Comparison of ENCODE assay signal across 22 mouse cellular contexts in the genomic region with DNA sequence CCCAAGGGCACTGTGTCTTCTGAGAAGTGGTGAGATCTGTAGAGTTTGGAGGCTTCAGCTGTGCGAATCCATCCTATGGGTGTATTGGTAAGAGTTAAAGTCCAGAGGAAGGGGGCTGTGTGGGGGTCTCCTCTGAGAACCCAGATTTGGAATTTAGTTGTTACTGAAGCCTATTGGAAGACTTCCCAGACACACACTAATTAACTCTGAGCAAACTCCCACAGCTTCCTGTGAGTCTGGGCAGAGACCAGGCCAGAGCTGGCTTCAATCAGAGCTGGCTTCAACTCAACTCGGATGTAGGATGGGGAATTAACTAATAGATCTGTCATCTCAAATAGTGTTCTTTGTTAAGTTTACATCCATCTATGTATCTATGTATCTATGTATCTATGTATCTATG. TPM values are rescaled to one million over a fixed set of nuclear protein-coding genes. Genes with fewer than 3 reads are reported as not detected.
A peak's percentile ranks its signal among the peaks of the same experiment; 100 is the strongest.
DNase-seq lines count a peak whose midpoint lies in the region; ATAC-seq and TF ChIP-seq lines count a peak whose summit lies in the region.
"Had no signal": no experiment of that assay in that cellular context is flagged by ENCODE, and none has a peak within 500 bp of the region (broad histone marks: within the 10 kb centered on the region; RNA-seq: fewer than 3 reads in every experiment).

No protein-coding gene starts in this region.

- no peak overlapping the region for H3K9ac ChIP-seq in forebrain, embryonic 14.5 days (ENCODE audit: low read length)
- H3K9ac ChIP-seq in forebrain, embryonic 11.5 days (ENCODE audit: low read length), result no peak overlapping the region
- no peak overlapping the region for H3K9ac ChIP-seq in kidney, embryonic 14.5 days (ENCODE audit: low read depth, low read length)
- no peak overlapping the region for H3K9ac ChIP-seq in limb, embryonic 14.5 days (ENCODE audit: low read depth, low read length, severe bottlenecking)
- H3K9ac ChIP-seq: limb, embryonic 15.5 days; liver, postnatal 0 days; stomach, embryonic 15.5 days had no signal

- ATAC-seq in forebrain, embryonic 14.5 days, result no peak
- ATAC-seq in forebrain, embryonic 11.5 days (replicated peaks; ENCODE audit: low FRiP score), result no peak
- no peak for ATAC-seq in kidney, embryonic 14.5 days (ENCODE audit: low FRiP score, low TSS enrichment)
- no peak for ATAC-seq in limb, embryonic 14.5 days (ENCODE audit: low FRiP score, low read depth)
- ATAC-seq: forebrain, embryonic 16.5 days; liver, postnatal 0 days had no signal

- H3K36me3 ChIP-seq in forebrain, embryonic 14.5 days (ENCODE audit: control insufficient read depth, insufficient read depth, low read length), result no peaks in the 10 kb centered on the region
- no peaks in the 10 kb centered on the region for H3K36me3 ChIP-seq in forebrain, embryonic 11.5 days (ENCODE audit: control insufficient read depth, insufficient read depth, low read length)
- no peaks in the 10 kb centered on the region for H3K36me3 ChIP-seq in kidney, embryonic 14.5 days (ENCODE audit: control insufficient read depth, insufficient read depth, low read length)
- no peaks in the 10 kb centered on the region for H3K36me3 ChIP-seq in limb, embryonic 14.5 days (ENCODE audit: control insufficient read depth, insufficient read depth, low read length)
- H3K36me3 ChIP-seq in limb, embryonic 10.5 days, result no peaks in the 10 kb centered on the region
- H3K36me3 ChIP-seq: G1E; limb, embryonic 15.5 days; stomach, embryonic 15.5 days had no signal

- peak; percentile 15 for DNase-seq in forebrain, embryonic 14.5 days (ENCODE audit: low spot score)
- DNase-seq in forebrain, embryonic 11.5 days (ENCODE audit: low spot score), result no peak
- peak; percentile 28 to 48 for DNase-seq in kidney, postnatal 36 days
- DNase-seq in limb, embryonic 14.5 days (ENCODE audit: low spot score), result peak; percentile 59
- no peak for DNase-seq in limb, embryonic 10.5 days (ENCODE audit: low spot score)
- DNase-seq in adipocyte (ENCODE audit: low spot score), result peak; percentile 61
- no peak for DNase-seq in ovary, adult 18-20 months (ENCODE audit: low spot score)
- DNase-seq: adrenal gland, postnatal 36 days; cerebellum, adult 2 months; gastrocnemius, adult 2 months; heart, postnatal 10 days; liver, postnatal 0 days; lung, postnatal 4 days; retina, postnatal 1 day; thymus, adult 18-20 months had no signal

- H3K27ac ChIP-seq in forebrain, embryonic 14.5 days (ENCODE audit: low read depth, low read length), result no peak overlapping the region
- H3K27ac ChIP-seq in forebrain, embryonic 11.5 days (ENCODE audit: low read depth, low read length), result no peak overlapping the region
- no peak overlapping the region for H3K27ac ChIP-seq in kidney, embryonic 14.5 days (ENCODE audit: low read depth, low read length)
- H3K27ac ChIP-seq in limb, embryonic 14.5 days (replicated peaks; ENCODE audit: low read depth, low read length), result no peak overlapping the region
- H3K27ac ChIP-seq in limb, embryonic 10.5 days, result no peak overlapping the region
- H3K27ac ChIP-seq: gastrocnemius, adult 2 months; limb, embryonic 15.5 days; stomach, embryonic 15.5 days had no signal

- no peaks in the 10 kb centered on the region for H3K27me3 ChIP-seq in forebrain, embryonic 14.5 days (replicated peaks; ENCODE audit: control insufficient read depth, insufficient read depth, low read length)
- H3K27me3 ChIP-seq in forebrain, embryonic 11.5 days (ENCODE audit: control insufficient read depth, insufficient read depth, low read length), result no peaks in the 10 kb centered on the region
- no peaks in the 10 kb centered on the region for H3K27me3 ChIP-seq in kidney, embryonic 14.5 days (ENCODE audit: control insufficient read depth, insufficient read depth, low read length)
- no peaks in the 10 kb centered on the region for H3K27me3 ChIP-seq in limb, embryonic 14.5 days (ENCODE audit: control insufficient read depth, insufficient read depth, low read length)
- H3K27me3 ChIP-seq in limb, embryonic 10.5 days (ENCODE audit: low read depth, poor library complexity, severe bottlenecking), result peaks cover 2% of the 10 kb centered on the region; the same call in 1 of the 2 replicates
- H3K27me3 ChIP-seq: limb, embryonic 15.5 days; stomach, embryonic 15.5 days had no signal

- 64% methylated on average over 2 of the region's 2 CpGs for WGBS in forebrain, embryonic 14.5 days
- 95% methylated on average over 2 of the region's 2 CpGs for WGBS in forebrain, embryonic 11.5 days
- WGBS in kidney, embryonic 14.5 days, result 64% methylated on average over 2 of the region's 2 CpGs
- 71% methylated on average over 2 of the region's 2 CpGs for WGBS in limb, embryonic 14.5 days
- 89% methylated on average over 2 of the region's 2 CpGs for WGBS in limb, embryonic 10.5 days

- no peak overlapping the region for H3K4me3 ChIP-seq in forebrain, embryonic 14.5 days (ENCODE audit: low read depth, low read length)
- H3K4me3 ChIP-seq in forebrain, embryonic 11.5 days (ENCODE audit: low read depth, low read length), result no peak overlapping the region
- no peak overlapping the region for H3K4me3 ChIP-seq in kidney, embryonic 14.5 days (ENCODE audit: low read length)
- no peak overlapping the region for H3K4me3 ChIP-seq in limb, embryonic 14.5 days (replicated peaks; ENCODE audit: low read length)
- no peak overlapping the region for H3K4me3 ChIP-seq in limb, embryonic 10.5 days
- H3K4me3 ChIP-seq: erythroblast, embryonic 14.5 days; gastrocnemius, adult 2 months; limb, embryonic 15.5 days; stomach, embryonic 15.5 days had no signal

- TF ChIP-seq POLR2A in limb, embryonic 14.5 days (IDR thresholded peaks at IDR 0.05; ENCODE audit: borderline replicate concordance, extremely low read depth, insufficient read depth, insufficient read length), result no peak

- H3K9me3 ChIP-seq in forebrain, embryonic 14.5 days (replicated peaks; ENCODE audit: control insufficient read depth, low read length), result no peaks in the 10 kb centered on the region
- no peaks in the 10 kb centered on the region for H3K9me3 ChIP-seq in forebrain, embryonic 11.5 days (ENCODE audit: control insufficient read depth, low read length)
- no peaks in the 10 kb centered on the region for H3K9me3 ChIP-seq in kidney, embryonic 14.5 days (ENCODE audit: control insufficient read depth, low read length)
- 0 out of 2 replicates have a peak, but pooled peaks cover 3% of the 10 kb centered on the region for H3K9me3 ChIP-seq in limb, embryonic 14.5 days (ENCODE audit: control insufficient read depth, low read length)
- no peaks in the 10 kb centered on the region for H3K9me3 ChIP-seq in limb, embryonic 10.5 days (replicated peaks)
- H3K9me3 ChIP-seq: G1E; limb, embryonic 15.5 days; stomach, embryonic 15.5 days had no signal

- no peak overlapping the region for H3K4me2 ChIP-seq in forebrain, embryonic 14.5 days (ENCODE audit: low read length)
- no peak overlapping the region for H3K4me2 ChIP-seq in forebrain, embryonic 11.5 days (ENCODE audit: low read depth, low read length, severe bottlenecking)
- H3K4me2 ChIP-seq in kidney, embryonic 14.5 days (replicated peaks; ENCODE audit: low read depth, low read length), result no peak overlapping the region
- H3K4me2 ChIP-seq in limb, embryonic 14.5 days (replicated peaks; ENCODE audit: low read depth, low read length, severe bottlenecking), result no peak overlapping the region
- H3K4me2 ChIP-seq: heart, embryonic 11.5 days; limb, embryonic 15.5 days; stomach, embryonic 15.5 days had no signal

- 0 out of 2 replicates have a peak, but pooled peaks cover 4% of the 10 kb centered on the region for H3K4me1 ChIP-seq in forebrain, embryonic 14.5 days (ENCODE audit: control insufficient read depth, insufficient read depth, low read length)
- H3K4me1 ChIP-seq in forebrain, embryonic 11.5 days (replicated peaks; ENCODE audit: control insufficient read depth, insufficient read depth, low read length), result no peaks in the 10 kb centered on the region
- H3K4me1 ChIP-seq in kidney, embryonic 14.5 days (ENCODE audit: control insufficient read depth, insufficient read depth, low read length), result no peaks in the 10 kb centered on the region
- H3K4me1 ChIP-seq in limb, embryonic 14.5 days (ENCODE audit: control insufficient read depth, insufficient read depth, low read length), result peaks cover 6% of the 10 kb centered on the region; the same call in 1 of the 2 replicates
- peaks cover 10% of the 10 kb centered on the region for H3K4me1 ChIP-seq in limb, embryonic 10.5 days
- H3K4me1 ChIP-seq: stomach, embryonic 15.5 days had no signal

RNA-seq across cellular contexts. Expression of a gene that starts 4.2 kb away (rescaled TPM):
- 2.8 and 4.9 TPM in 2 replicates for polyA plus RNA-seq in forebrain, embryonic 14.5 days (2014; fragmentation: Nextera tagmentation; extraction: Ambion mirVana)
- 0.32 and 0.47 TPM in 2 replicates for polyA plus RNA-seq in forebrain, embryonic 11.5 days (2014; fragmentation: Nextera tagmentation; extraction: Ambion mirVana)
- 0.14 and 0.63 TPM in 2 replicates for polyA plus RNA-seq in kidney, embryonic 14.5 days (2014; fragmentation: Nextera tagmentation; extraction: Ambion mirVana)
- polyA plus RNA-seq in limb, embryonic 14.5 days (2012; rRNA removed), result 0.21 and 0.45 TPM in 2 replicates
- 0.50 and 0.80 TPM in 2 replicates for polyA plus RNA-seq in limb, embryonic 14.5 days (2014; fragmentation: Nextera tagmentation; extraction: Ambion mirVana)
- 0.84 and 1.2 TPM in 2 replicates for polyA plus RNA-seq in limb, embryonic 10.5 days (2016; fragmentation: Nextera tagmentation; extraction: Ambion mirVana)
- polyA plus RNA-seq: erythroblast, embryonic 14.5 days; G1E had no signal

RNA-seq across cellular contexts. Expression of a gene that starts 15.5 kb away (rescaled TPM):
- 0.94 and 2.1 TPM in 2 replicates for polyA plus RNA-seq in forebrain, embryonic 14.5 days (2014; fragmentation: Nextera tagmentation; extraction: Ambion mirVana)
- 3.5 and 4.8 TPM in 2 replicates for polyA plus RNA-seq in forebrain, embryonic 11.5 days (2014; fragmentation: Nextera tagmentation; extraction: Ambion mirVana)
- 2.5 and 3.0 TPM in 2 replicates for polyA plus RNA-seq in kidney, embryonic 14.5 days (2014; fragmentation: Nextera tagmentation; extraction: Ambion mirVana)
- 8.4 and 10.6 TPM in 2 replicates for polyA plus RNA-seq in limb, embryonic 14.5 days (2012; rRNA removed)
- polyA plus RNA-seq in limb, embryonic 14.5 days (2014; fragmentation: Nextera tagmentation; extraction: Ambion mirVana), result 12.8 and 13.5 TPM in 2 replicates
- 3.3 and 4.3 TPM in 2 replicates for polyA plus RNA-seq in limb, embryonic 10.5 days (2016; fragmentation: Nextera tagmentation; extraction: Ambion mirVana)

Comparison
In these comparisons a context has a peak if more than half of its experiments do, and no peak if none do; other contexts are left out.
1. DNase-seq: peak in forebrain, embryonic 14.5 days (single experiment), kidney, postnatal 36 days (2 of 2), limb, embryonic 14.5 days (single experiment) and adipocyte (single experiment); none in forebrain, embryonic 11.5 days (single experiment), limb, embryonic 10.5 days (single experiment) and ovary, adult 18-20 months (single experiment).